Mouse (Mus musculus) embryonic fibroblast, embryonic 13.5 days (primary cell): Measurements from ENCODE around the gene Pias1.

Source experiments
- CTCF ChIP-seq: IDR thresholded peaks from 2 replicates; pipeline ENCODE4 v1.5.1; 2011; ENCODE audit warnings: mild to moderate bottlenecking, control low read depth, low read length, moderate library complexity, borderline replicate concordance; ENCODE audit not compliant: insufficient read depth
- POLR2A ChIP-seq: IDR thresholded peaks from 2 replicates; pipeline ENCODE4 v1.6.1; 2011; ENCODE audit warnings: low read depth, mild to moderate bottlenecking, control low read depth, low read length, moderate library complexity

DNA sequence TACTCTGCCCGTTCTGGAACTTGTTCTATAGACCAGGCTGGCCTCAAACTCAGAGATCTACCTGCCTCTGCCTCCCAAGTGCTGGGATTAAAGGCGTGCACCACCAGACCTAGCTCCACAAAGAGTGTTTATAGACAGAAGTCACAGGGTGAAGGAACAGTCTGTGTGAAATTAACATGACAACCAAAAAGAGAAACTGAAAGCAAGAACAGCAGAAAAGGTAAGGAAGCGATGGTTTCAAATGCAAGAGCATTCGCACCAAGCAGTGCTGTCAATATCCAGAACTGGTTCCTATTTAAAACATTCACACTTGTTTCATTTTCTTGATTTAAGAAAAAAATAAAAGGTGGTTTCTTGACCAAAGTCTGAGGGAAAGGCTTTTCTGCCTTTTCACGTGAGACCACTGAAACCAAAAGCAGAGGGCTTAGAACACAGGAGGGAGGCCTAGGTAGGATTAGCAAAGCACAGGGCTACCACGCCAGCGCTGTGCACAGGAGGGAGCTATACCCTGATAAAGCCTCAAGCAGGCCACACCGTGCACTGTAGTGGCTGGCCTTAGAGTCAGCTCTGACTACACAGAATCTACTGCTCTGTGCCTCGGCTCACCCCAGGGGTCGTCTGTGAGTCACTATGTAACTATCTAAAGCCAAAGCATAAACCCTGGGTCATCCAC, 15.5 kb downstream of the Pias1 start:
- TF ChIP-seq CTCF (peak; percentile 82; the same call in 1 of the 2 replicates), POLR2A (no peak)
